Mouse (Mus musculus) myocyte (in vitro differentiated cells): ENCODE data around the gene Mettl7a2.

Experiments
- CEBPB ChIP-seq: IDR thresholded peaks from 2 replicates; pipeline ENCODE4 v1.6.1; 2011; ENCODE audit warnings: mild to moderate bottlenecking, moderate library complexity; ENCODE audit not compliant: poor library complexity, insufficient read depth, severe bottlenecking
- MAX ChIP-seq: IDR thresholded peaks from one replicate; pipeline ENCODE4 v1.6.1; 2011; ENCODE audit warnings: low read depth, mild to moderate bottlenecking, control low read depth
- MYOD1 ChIP-seq, 3 experiments: IDR thresholded peaks; one replicate each; pipeline ENCODE4 v1.6.1; 2011; ENCODE audit warnings: control low read depth in 2 of 3, low read depth in 2 of 3, mild to moderate bottlenecking in 2 of 3, moderate library complexity in 1 of 3; ENCODE audit not compliant: insufficient read length in 2 of 3, control insufficient read depth in 1 of 3
- MYOG ChIP-seq, 3 experiments: IDR thresholded peaks; one replicate each; pipeline ENCODE4 v1.6.1; 2011; ENCODE audit warnings: control low read depth in 2 of 3, low read depth in 2 of 3, mild to moderate bottlenecking in 2 of 3; ENCODE audit not compliant: insufficient read length in 2 of 3, control insufficient read depth in 1 of 3, insufficient read depth in 1 of 3
- POLR2A ChIP-seq: IDR thresholded peaks from one replicate; pipeline ENCODE4 v1.6.1; 2011; ENCODE audit warnings: low read depth, mild to moderate bottlenecking, control low read depth, moderate library complexity; ENCODE audit not compliant: insufficient read length
- REST ChIP-seq: IDR thresholded peaks from one replicate; pipeline ENCODE4 v1.6.1; 2011; ENCODE audit warnings: mild to moderate bottlenecking, control low read depth, moderate library complexity; ENCODE audit not compliant: insufficient read depth, insufficient read length
- TCF12 ChIP-seq: IDR thresholded peaks from one replicate; pipeline ENCODE4 v1.6.1; 2011; ENCODE audit warnings: mild to moderate bottlenecking, control low read depth; ENCODE audit not compliant: poor library complexity, insufficient read depth, severe bottlenecking
- USF1 ChIP-seq: IDR thresholded peaks from one replicate; pipeline ENCODE4 v1.6.1; 2011; ENCODE audit warnings: low read depth, mild to moderate bottlenecking, control low read depth, moderate library complexity

DNA sequence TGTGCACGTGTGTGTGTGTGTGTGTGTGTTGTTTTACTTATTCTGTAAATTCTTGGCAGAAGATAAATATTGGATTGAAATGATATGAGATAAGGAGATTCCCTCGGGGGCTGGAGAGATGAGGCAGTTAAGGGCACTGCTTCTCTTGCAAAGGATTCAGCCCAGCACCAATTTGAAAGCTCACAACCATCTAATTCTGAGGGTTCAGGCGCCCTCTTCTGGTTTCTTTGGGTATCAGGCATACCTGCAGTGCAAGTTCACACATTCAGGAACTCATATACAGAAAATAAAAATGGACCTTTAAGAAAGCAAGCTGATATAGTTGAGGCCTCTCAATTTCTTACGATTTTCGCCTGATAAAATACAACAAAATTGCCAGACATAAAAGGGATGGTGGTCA lies 22.1 kb downstream of the Mettl7a2 start:
- TF ChIP-seq MYOG (IDR thresholded peaks at IDR 0.05; ENCODE audit: control insufficient read depth in 1 of 3, insufficient read depth in 1 of 3, insufficient read length in 2 of 3, low read depth in 2 of 3) (no peak), MAX (no peak), POLR2A (no peak), TCF12 (no peak), CEBPB (no peak), REST (no peak), USF1 (no peak), MYOD1 (IDR thresholded peaks at IDR 0.05; ENCODE audit: control insufficient read depth in 1 of 3, insufficient read length in 2 of 3, low read depth in 2 of 3) (no peak)
